Mouse (Mus musculus): ENCODE results near the gene Stard3. TPM values are rescaled to one million over a fixed set of nuclear protein-coding genes. Genes with fewer than 3 reads are reported as not detected.

The Stard3 gene
- polyA plus RNA-seq, 1 experiment = 5.3 TPM

GRCm38 (mm10) chr11:98412273-98412796 is 54.2 kb downstream of the Stard3 start, which contains the start of gene Erbb2:
Gene Erbb2 (plus strand): TSS chr11:98412470.
- Histone ChIP-seq H3K27ac (replicated peaks; ENCODE audit: low read depth, low read length) (peak within 1 kb of the TSS; percentile 60), H3K4me3 (ENCODE audit: insufficient read depth, low read depth, low read length) (peak within 1 kb of the TSS; percentile 88), H3K4me1 (ENCODE audit: control insufficient read depth, insufficient read depth, insufficient read length, low read length) (peaks cover 16% of the 10 kb centered on the region)

- H3K27ac ChIP-seq (replicated peaks; ENCODE audit: low read depth, low read length) = peak overlapping the region; percentile 41; the same call in 1 of the 2 replicates
- H3K4me1 ChIP-seq (ENCODE audit: control insufficient read depth, insufficient read depth, insufficient read length, low read length) = peaks cover 16% of the 10 kb centered on the region
- peak overlapping the region; percentile 88 for H3K4me3 ChIP-seq (ENCODE audit: insufficient read depth, low read depth, low read length)
Observed at GRCm38 (mm10) chr11:98412797-98413301, 54.7 kb downstream of the Stard3 start.

GRCm38 (mm10) chr11:98413731-98414130 is 55.6 kb downstream of the Stard3 start:
- no peak overlapping the region for H3K27ac ChIP-seq (replicated peaks; ENCODE audit: low read depth, low read length)
- H3K4me1 ChIP-seq (ENCODE audit: control insufficient read depth, insufficient read depth, insufficient read length, low read length) = peaks cover 16% of the 10 kb centered on the region
- H3K4me3 ChIP-seq (ENCODE audit: insufficient read depth, low read depth, low read length) = peak overlapping the region; percentile 88

GRCm38 (mm10) chr11:98414162-98414561 is 56.0 kb downstream of the Stard3 start:
- Histone ChIP-seq H3K4me3 (ENCODE audit: insufficient read depth, low read depth, low read length) (peak overlapping the region; percentile 88; the same call in 1 of the 2 replicates), H3K27ac (replicated peaks; ENCODE audit: low read depth, low read length) (no peak overlapping the region), H3K4me1 (ENCODE audit: control insufficient read depth, insufficient read depth, insufficient read length, low read length) (peaks cover 16% of the 10 kb centered on the region)

- H3K4me1 ChIP-seq (ENCODE audit: control insufficient read depth, insufficient read depth, insufficient read length, low read length) = peaks cover 16% of the 10 kb centered on the region
Observed at GRCm38 (mm10) chr11:98417074-98417473, 58.9 kb downstream of the Stard3 start.

GRCm38 (mm10) chr11:98418273-98418672 is 60.1 kb downstream of the Stard3 start:
- H3K4me3 ChIP-seq (ENCODE audit: insufficient read depth, low read depth, low read length) = no peak overlapping the region
- H3K4me1 ChIP-seq (ENCODE audit: control insufficient read depth, insufficient read depth, insufficient read length, low read length) = peaks cover 16% of the 10 kb centered on the region
- H3K27ac ChIP-seq (replicated peaks; ENCODE audit: low read depth, low read length) = no peak overlapping the region

More at GRCm38 (mm10) chr11:98417074-98417473, 58.9 kb downstream of the Stard3 start:
- Histone ChIP-seq H3K27ac (replicated peaks; ENCODE audit: low read depth, low read length) (no peak overlapping the region), H3K4me3 (ENCODE audit: insufficient read depth, low read depth, low read length) (no peak overlapping the region)

- Histone ChIP-seq H3K4me3 (ENCODE audit: insufficient read depth, low read depth, low read length) (no peak overlapping the region), H3K4me1 (ENCODE audit: control insufficient read depth, insufficient read depth, insufficient read length, low read length) (peaks cover 16% of the 10 kb centered on the region), H3K27ac (replicated peaks; ENCODE audit: low read depth, low read length) (no peak overlapping the region)
Observed at GRCm38 (mm10) chr11:98418939-98419547, 60.9 kb downstream of the Stard3 start.

GRCm38 (mm10) chr11:98426592-98426991 is 68.4 kb downstream of the Stard3 start:
- Histone ChIP-seq H3K4me3 (ENCODE audit: insufficient read depth, low read depth, low read length) (no peak overlapping the region), H3K27ac (replicated peaks; ENCODE audit: low read depth, low read length) (no peak overlapping the region), H3K4me1 (ENCODE audit: control insufficient read depth, insufficient read depth, insufficient read length, low read length) (no peaks in the 10 kb centered on the region)

- Histone ChIP-seq H3K4me3 (ENCODE audit: insufficient read depth, low read depth, low read length) (no peak overlapping the region), H3K27ac (replicated peaks; ENCODE audit: low read depth, low read length) (no peak overlapping the region), H3K4me1 (ENCODE audit: control insufficient read depth, insufficient read depth, insufficient read length, low read length) (no peaks in the 10 kb centered on the region)
Observed at GRCm38 (mm10) chr11:98428436-98428835, 70.3 kb downstream of the Stard3 start.

Other genes starting within 250 kb of the Stard3 start
- gene Fbxl20, start 208.0 kb upstream of the Stard3 start, polyA plus RNA-seq (2012; ENCODE audit: insufficient read depth, insufficient read length, missing spikeins) = 12.7 and 14.1 TPM in 2 replicates
- gene Med1, start 165.1 kb upstream of the Stard3 start, polyA plus RNA-seq (2012; ENCODE audit: insufficient read depth, insufficient read length, missing spikeins) = 17.7 and 24.4 TPM in 2 replicates
- gene Cdk12, start 155.3 kb upstream of the Stard3 start, polyA plus RNA-seq (2012; ENCODE audit: insufficient read depth, insufficient read length, missing spikeins) = 14.2 and 15.0 TPM in 2 replicates
- not detected in 2 replicates for gene Neurod2, start 28.7 kb upstream of the Stard3 start, polyA plus RNA-seq (2012; ENCODE audit: insufficient read depth, insufficient read length, missing spikeins)
- not detected in 2 replicates for gene Ppp1r1b, start 10.0 kb upstream of the Stard3 start, polyA plus RNA-seq (2012; ENCODE audit: insufficient read depth, insufficient read length, missing spikeins)
- gene Tcap, start 25.4 kb downstream of the Stard3 start, polyA plus RNA-seq (2012; ENCODE audit: insufficient read depth, insufficient read length, missing spikeins) = 41.6 and 83.6 TPM in 2 replicates
- not detected in 2 replicates for gene Pnmt, start 28.1 kb downstream of the Stard3 start, polyA plus RNA-seq (2012; ENCODE audit: insufficient read depth, insufficient read length, missing spikeins)
- gene Pgap3, start 42.1 kb downstream of the Stard3 start, polyA plus RNA-seq (2012; ENCODE audit: insufficient read depth, insufficient read length, missing spikeins) = 2.1 and 2.4 TPM in 2 replicates
- gene Erbb2, start 54.1 kb downstream of the Stard3 start, polyA plus RNA-seq (2012; ENCODE audit: insufficient read depth, insufficient read length, missing spikeins) = 0.50 and 1.9 TPM in 2 replicates
- 98.2 and 141 TPM in 2 replicates for gene Mien1, start 80.6 kb downstream of the Stard3 start, polyA plus RNA-seq (2012; ENCODE audit: insufficient read depth, insufficient read length, missing spikeins)
- gene Grb7, start 88.0 kb downstream of the Stard3 start, polyA plus RNA-seq (2012; ENCODE audit: insufficient read depth, insufficient read length, missing spikeins) = 0.59 and 1.0 TPM in 2 replicates
- gene Ikzf3, start 187.7 kb downstream of the Stard3 start, polyA plus RNA-seq (2012; ENCODE audit: insufficient read depth, insufficient read length, missing spikeins) = not detected in 2 replicates
- 2.2 and 2.3 TPM in 2 replicates for gene Zpbp2, start 192.7 kb downstream of the Stard3 start, polyA plus RNA-seq (2012; ENCODE audit: insufficient read depth, insufficient read length, missing spikeins)
- 276 and 329 TPM in 2 replicates for gene Ormdl3, start 229.0 kb downstream of the Stard3 start, polyA plus RNA-seq (2012; ENCODE audit: insufficient read depth, insufficient read length, missing spikeins)
- not detected in 2 replicates for gene Lrrc3c, start 239.9 kb downstream of the Stard3 start, polyA plus RNA-seq (2012; ENCODE audit: insufficient read depth, insufficient read length, missing spikeins)